Mouse (Mus musculus): ENCODE data around the gene Med22. TPM values are rescaled to one million over a fixed set of nuclear protein-coding genes. Genes with fewer than 3 reads are reported as not detected.

Med22 gene
- polyA plus RNA-seq, 1 experiment from 2014 or later = 47.1 TPM

GRCm38 (mm10) chr2:26878571-26878970 is 31.9 kb downstream of the Med22 start:
- in situ Hi-C loops (cut with MboI; ENCODE audit: low pct_unique_long_range_greater_than_20kb) = no loop called here
- CTCF ChIA-PET = no interaction called here

GRCm38 (mm10) chr2:26870666-26871065 is 39.8 kb downstream of the Med22 start:
- POLR2A ChIA-PET = no interaction called here
- DNase-seq (ENCODE audit: low read depth, low spot score) (no peak), ATAC-seq (no peak)
- no peak for TF ChIP-seq CTCF (IDR thresholded peaks at IDR 0.05)
- peaks cover 54% of the 10 kb centered on the region for H3K27me3 ChIP-seq
- CTCF ChIA-PET = no interaction called here
- in situ Hi-C loops (cut with MboI; ENCODE audit: low pct_unique_long_range_greater_than_20kb) = no loop called here

More at GRCm38 (mm10) chr2:26878571-26878970, 31.9 kb downstream of the Med22 start:
- POLR2A ChIA-PET = no interaction called here
- no peak for ATAC-seq
- DNase-seq (ENCODE audit: low read depth, low spot score) = no peak
- TF ChIP-seq CTCF (IDR thresholded peaks at IDR 0.05) = no peak
- H3K27me3 ChIP-seq = peaks cover 14% of the 10 kb centered on the region

GRCm38 (mm10) chr2:26864879-26865278 is 45.6 kb downstream of the Med22 start, which contains the start of gene Abo:
Gene Abo, minus strand, starts transcription at chr2:26864979.
- no peak for TF ChIP-seq CTCF (IDR thresholded peaks at IDR 0.05)
- no peak for ATAC-seq
- H3K27me3 ChIP-seq = peaks cover 79% of the 10 kb centered on the region
- in situ Hi-C loops (cut with MboI; ENCODE audit: low pct_unique_long_range_greater_than_20kb) = no loop called here
- POLR2A ChIA-PET = no interaction called here
- no peak for DNase-seq (ENCODE audit: low read depth, low spot score)
- CTCF ChIA-PET = interaction anchor here (1.6 kb wide), 1 partner anchor 218 kb away, joined by 4 read pairs; no protein-coding TSS in a partner anchor

- H3K27me3 ChIP-seq = peaks cover 67% of the 10 kb centered on the region
- no peak for TF ChIP-seq CTCF (IDR thresholded peaks at IDR 0.05)
- CTCF ChIA-PET = no interaction called here
- DNase-seq (ENCODE audit: low read depth, low spot score) (no peak), ATAC-seq (no peak)
- in situ Hi-C loops (cut with MboI; ENCODE audit: low pct_unique_long_range_greater_than_20kb) = no loop called here
- POLR2A ChIA-PET = no interaction called here
These were observed 47.6 kb downstream of the Med22 start for GRCm38 (mm10) chr2:26862856-26863255.

Other genes starting within 250 kb of the Med22 start
- not detected for gene Lcn4, start 239.4 kb downstream of the Med22 start, polyA plus RNA-seq (2021)
- not detected for gene Abo, start 45.7 kb downstream of the Med22 start, polyA plus RNA-seq (2021)
- 25.2 TPM for gene Surf6, start 7.8 kb downstream of the Med22 start, polyA plus RNA-seq (2021)
- gene Rpl7a, start 87 bp upstream of the Med22 start, polyA plus RNA-seq (2021) = 697 TPM
- 52.0 TPM for gene Surf2, start 5.7 kb upstream of the Med22 start, polyA plus RNA-seq (2021)
- 72.2 TPM for gene Surf1, start 5.9 kb upstream of the Med22 start, polyA plus RNA-seq (2021)
- 181 TPM for gene Surf4, start 23.3 kb upstream of the Med22 start, polyA plus RNA-seq (2021)
- 0.06 TPM for gene Stkld1, start 23.4 kb upstream of the Med22 start, polyA plus RNA-seq (2021)
- gene Rexo4, start 53.7 kb upstream of the Med22 start, polyA plus RNA-seq (2021) = 51.8 TPM
- gene Adamts13, start 62.7 kb upstream of the Med22 start, polyA plus RNA-seq (2021) = 0.04 TPM
- gene Cacfd1, start 99.2 kb upstream of the Med22 start, polyA plus RNA-seq (2021) = 47.6 TPM
- 0.21 TPM for gene Slc2a6, start 117.3 kb upstream of the Med22 start, polyA plus RNA-seq (2021)
- gene Mymk, start 161.5 kb upstream of the Med22 start, polyA plus RNA-seq (2021) = 0.22 TPM
- 0.49 TPM for gene Adamtsl2, start 168.7 kb upstream of the Med22 start, polyA plus RNA-seq (2021)
- gene Fam163b, start 231.8 kb upstream of the Med22 start, polyA plus RNA-seq (2021) = not detected

Data from Patski (cell line).